Mouse (Mus musculus): ENCODE measurements around the gene Anxa6. TPM values are rescaled to one million over a fixed set of nuclear protein-coding genes. Genes with fewer than 3 reads are reported as not detected.
A peak's percentile ranks its signal among the peaks of the same experiment; 100 is the strongest.
"Not testable (repeated sequence)": the region's sequence is repeated elsewhere in the genome, so short reads cannot be mapped to it uniquely, and the experiment has no call there.

The Anxa6 gene
- polyA plus RNA-seq, 1 experiment, result 169 TPM

- peaks cover 47% of the 10 kb centered on the region for H3K4me1 ChIP-seq (ENCODE audit: control insufficient read depth, insufficient read depth, low read length)
- H3K27ac ChIP-seq (ENCODE audit: insufficient read depth, low read depth, low read length), result peak overlapping the region; percentile 81
- no peak overlapping the region for H3K4me3 ChIP-seq (ENCODE audit: insufficient read depth, low read length)
- no peak for TF ChIP-seq POLR2A (IDR thresholded peaks at IDR 0.05; ENCODE audit: borderline replicate concordance, low read depth, low read length)
- no peak for TF ChIP-seq CTCF (IDR thresholded peaks at IDR 0.05; ENCODE audit: low read depth, low read length)
Measured at GRCm38 (mm10) chr11:54972789-54973188, 60.5 kb downstream of the Anxa6 start.

GRCm38 (mm10) chr11:54972049-54972723 is 61.1 kb downstream of the Anxa6 start:
- Histone ChIP-seq H3K4me3 (ENCODE audit: insufficient read depth, low read length) (no peak overlapping the region), H3K4me1 (ENCODE audit: control insufficient read depth, insufficient read depth, low read length) (peaks cover 47% of the 10 kb centered on the region), H3K27ac (ENCODE audit: insufficient read depth, low read depth, low read length) (peak overlapping the region; percentile 81)
- TF ChIP-seq POLR2A (IDR thresholded peaks at IDR 0.05; ENCODE audit: borderline replicate concordance, low read depth, low read length), result no peak

- no peak overlapping the region for H3K4me3 ChIP-seq (ENCODE audit: insufficient read depth, low read length)
- TF ChIP-seq POLR2A (IDR thresholded peaks at IDR 0.05; ENCODE audit: borderline replicate concordance, low read depth, low read length) (no peak), CTCF (IDR thresholded peaks at IDR 0.05; ENCODE audit: low read depth, low read length) (no peak)
- peaks cover 49% of the 10 kb centered on the region for H3K4me1 ChIP-seq (ENCODE audit: control insufficient read depth, insufficient read depth, low read length)
- no peak overlapping the region for H3K27ac ChIP-seq (ENCODE audit: insufficient read depth, low read depth, low read length)
Measured at GRCm38 (mm10) chr11:54971365-54972048, 61.7 kb downstream of the Anxa6 start.

- Histone ChIP-seq H3K4me3 (ENCODE audit: insufficient read depth, low read length) (no peak overlapping the region), H3K4me1 (ENCODE audit: control insufficient read depth, insufficient read depth, low read length) (peaks cover 40% of the 10 kb centered on the region), H3K27ac (ENCODE audit: insufficient read depth, low read depth, low read length) (peak overlapping the region; percentile 74)
- no peak for TF ChIP-seq POLR2A (IDR thresholded peaks at IDR 0.05; ENCODE audit: borderline replicate concordance, low read depth, low read length)
- no peak for TF ChIP-seq CTCF (IDR thresholded peaks at IDR 0.05; ENCODE audit: low read depth, low read length)
Measured at GRCm38 (mm10) chr11:54965234-54965633, 68.0 kb downstream of the Anxa6 start.

- peaks cover 63% of the 10 kb centered on the region for H3K4me1 ChIP-seq (ENCODE audit: control insufficient read depth, insufficient read depth, low read length)
- peak within 1 kb of the TSS; percentile 86 for H3K4me3 ChIP-seq (ENCODE audit: insufficient read depth, low read length)
Measured at GRCm38 (mm10) chr11:54962810-54963209, 70.4 kb downstream of the Anxa6 start, which contains the start of gene Tnip1. TSS of gene Tnip1 (minus strand) at chr11:54962917.

GRCm38 (mm10) chr11:54961921-54962320 is 71.3 kb downstream of the Anxa6 start:
- Histone ChIP-seq H3K4me1 (ENCODE audit: control insufficient read depth, insufficient read depth, low read length) (peaks cover 69% of the 10 kb centered on the region), H3K27ac (ENCODE audit: insufficient read depth, low read depth, low read length) (peak overlapping the region; percentile 69), H3K4me3 (ENCODE audit: insufficient read depth, low read length) (peak overlapping the region; percentile 86)
- TF ChIP-seq CTCF (IDR thresholded peaks at IDR 0.05; ENCODE audit: low read depth, low read length) (no peak), POLR2A (IDR thresholded peaks at IDR 0.05; ENCODE audit: borderline replicate concordance, low read depth, low read length) (no peak)

More at GRCm38 (mm10) chr11:54962810-54963209, 70.4 kb downstream of the Anxa6 start, which contains the start of gene Tnip1:
- TF ChIP-seq POLR2A (IDR thresholded peaks at IDR 0.05; ENCODE audit: borderline replicate concordance, low read depth, low read length), result 0 out of 2 replicates have a peak, but pooled peaks have one; percentile 7
- no peak for TF ChIP-seq CTCF (IDR thresholded peaks at IDR 0.05; ENCODE audit: low read depth, low read length)
- H3K27ac ChIP-seq (ENCODE audit: insufficient read depth, low read depth, low read length), result peak within 1 kb of the TSS; percentile 69

GRCm38 (mm10) chr11:54961164-54961850 is 71.9 kb downstream of the Anxa6 start:
- H3K4me1 ChIP-seq (ENCODE audit: control insufficient read depth, insufficient read depth, low read length), result peaks cover 70% of the 10 kb centered on the region
- TF ChIP-seq CTCF (IDR thresholded peaks at IDR 0.05; ENCODE audit: low read depth, low read length), result no peak
- TF ChIP-seq POLR2A (IDR thresholded peaks at IDR 0.05; ENCODE audit: borderline replicate concordance, low read depth, low read length), result no peak
- peak overlapping the region; percentile 86 for H3K4me3 ChIP-seq (ENCODE audit: insufficient read depth, low read length)
- peak overlapping the region; percentile 69 for H3K27ac ChIP-seq (ENCODE audit: insufficient read depth, low read depth, low read length)

GRCm38 (mm10) chr11:54960251-54960650 is 73.0 kb downstream of the Anxa6 start:
- Histone ChIP-seq H3K4me3 (ENCODE audit: insufficient read depth, low read length) (no peak overlapping the region), H3K27ac (ENCODE audit: insufficient read depth, low read depth, low read length) (no peak overlapping the region), H3K4me1 (ENCODE audit: control insufficient read depth, insufficient read depth, low read length) (peaks cover 64% of the 10 kb centered on the region)
- TF ChIP-seq CTCF (IDR thresholded peaks at IDR 0.05; ENCODE audit: low read depth, low read length), result no peak
- TF ChIP-seq POLR2A (IDR thresholded peaks at IDR 0.05; ENCODE audit: borderline replicate concordance, low read depth, low read length), result no peak

- TF ChIP-seq CTCF (IDR thresholded peaks at IDR 0.05; ENCODE audit: low read depth, low read length), result no peak
- TF ChIP-seq POLR2A (IDR thresholded peaks at IDR 0.05; ENCODE audit: borderline replicate concordance, low read depth, low read length), result no peak
- H3K4me3 ChIP-seq (ENCODE audit: insufficient read depth, low read length), result no peak overlapping the region; the same call in 1 of the 2 replicates
- H3K27ac ChIP-seq (ENCODE audit: insufficient read depth, low read depth, low read length), result peak overlapping the region; percentile 37
- H3K4me1 ChIP-seq (ENCODE audit: control insufficient read depth, insufficient read depth, low read length), result peaks cover 58% of the 10 kb centered on the region
Measured at GRCm38 (mm10) chr11:54958571-54959073, 74.6 kb downstream of the Anxa6 start.

GRCm38 (mm10) chr11:54957708-54958107 is 75.5 kb downstream of the Anxa6 start:
- H3K4me3 ChIP-seq (ENCODE audit: insufficient read depth, low read length), result not testable (repeated sequence)
- Histone ChIP-seq H3K4me1 (ENCODE audit: control insufficient read depth, insufficient read depth, low read length) (peaks cover 57% of the 10 kb centered on the region), H3K27ac (ENCODE audit: insufficient read depth, low read depth, low read length) (peak overlapping the region; percentile 50)

Data from bone marrow macrophage, adult 2 months (primary cell).